Mouse (Mus musculus) limb, embryonic 11.5 days (tissue): ENCODE measurements around the gene Tuba1c. TPM values are rescaled to one million over a fixed set of nuclear protein-coding genes. Genes with fewer than 3 reads are reported as not detected.

Experiments used
- ATAC-seq: fragments of 200-750 bp; cut with Nextera tagmentation; 2 replicates; pipeline ENCODE4 v1.8.0; 2017; ENCODE audit warnings: low read depth; ENCODE audit not compliant: insufficient number of reproducible peaks, low FRiP score, low TSS enrichment
- DNase-seq: peaks from one replicate; pipeline ENCODE4 v3.0.0-alpha.2; 2015; ENCODE audit warnings: low spot score
- H3K27ac ChIP-seq: fragments of 300-500 bp; sonication (generic); replicated peaks from 2 replicates; pipeline ENCODE4 v1.5.1; 2014; ENCODE audit warnings: low read depth, mild to moderate bottlenecking, low read length
- H3K27me3 ChIP-seq: fragments of 300-500 bp; sonication (generic); 2 replicates; pipeline ENCODE4 v1.6.1; 2014; ENCODE audit warnings: mild to moderate bottlenecking, low read length, mixed read lengths; ENCODE audit not compliant: control insufficient read depth, insufficient read depth
- H3K36me3 ChIP-seq: fragments of 300-500 bp; sonication (generic); 2 replicates; pipeline ENCODE4 v1.6.1; 2014; ENCODE audit warnings: mild to moderate bottlenecking, low read length, moderate library complexity, mixed read lengths; ENCODE audit not compliant: control insufficient read depth, insufficient read depth
- H3K4me1 ChIP-seq: fragments of 300-500 bp; sonication (generic); 2 replicates; pipeline ENCODE4 v1.6.1; 2014; ENCODE audit warnings: low read length, mixed read lengths; ENCODE audit not compliant: control insufficient read depth, insufficient read depth
- H3K4me2 ChIP-seq: fragments of 300-500 bp; sonication (generic); 2 replicates; pipeline ENCODE4 v1.6.1; 2014; ENCODE audit warnings: low read depth, mild to moderate bottlenecking, moderate library complexity; ENCODE audit not compliant: severe bottlenecking
- H3K4me3 ChIP-seq: fragments of 300-500 bp; sonication (generic); 2 replicates; pipeline ENCODE4 v1.5.1; 2014; ENCODE audit warnings: low read depth, low read length
- H3K9ac ChIP-seq: fragments of 300-500 bp; sonication (generic); 2 replicates; pipeline ENCODE4 v1.6.1; 2014; ENCODE audit warnings: mild to moderate bottlenecking, low read length
- H3K9me3 ChIP-seq: fragments of 300-500 bp; sonication (generic); 2 replicates; pipeline ENCODE4 v1.6.1; 2016; ENCODE audit warnings: low read length; ENCODE audit not compliant: control insufficient read depth
- WGBS: fragments of 180-500 bp; shearing (Covaris S2); extraction: QIAGEN DNeasy Blood & Tissue Kit; methylation state at CpG from one replicate; pipeline ENCODE4 v1.1.7; 2014; 5-methylcytosine and 5-hydroxymethylcytosine counted together
- polyA plus RNA-seq: library from polyadenylated mRNA; unstranded; fragments of >200 nt; fragmentation: Nextera tagmentation; extraction: Ambion mirVana; gene quantifications from 2 replicates; pipeline ENCODE4 v1.2.1, GENCODE M21; 2014

Gene Tuba1c
- polyA plus RNA-seq, 1 experiment from 2014 or later: 157 TPM

- H3K9me3 ChIP-seq: no peaks in the 10 kb centered on the region
- no peaks in the 10 kb centered on the region for H3K27me3 ChIP-seq
- H3K36me3 ChIP-seq: no peaks in the 10 kb centered on the region
- no peak overlapping the region for H3K4me3 ChIP-seq
- 0 out of 2 replicates have a peak, but pooled peaks cover 4% of the 10 kb centered on the region for H3K4me1 ChIP-seq
- no peak overlapping the region for H3K27ac ChIP-seq
- DNase-seq (no peak), ATAC-seq (no peak)
- no peak overlapping the region for H3K9ac ChIP-seq
- no peak overlapping the region for H3K4me2 ChIP-seq
- 86% methylated on average over 4 of the region's 4 CpGs for WGBS
Observed at GRCm38 (mm10) chr15:99020171-99020570, 9.5 kb upstream of the Tuba1c start.

GRCm38 (mm10) chr15:99021255-99021654 lies 8.4 kb upstream of the Tuba1c start:
- Histone ChIP-seq H3K4me3 (no peak overlapping the region), H3K4me2 (no peak overlapping the region), H3K27me3 (no peaks in the 10 kb centered on the region), H3K9ac (no peak overlapping the region), H3K9me3 (no peaks in the 10 kb centered on the region), H3K27ac (no peak overlapping the region), H3K4me1 (0 out of 2 replicates have a peak, but pooled peaks cover 4% of the 10 kb centered on the region), H3K36me3 (no peaks in the 10 kb centered on the region)
- WGBS: 96% methylated on average over 7 of the region's 7 CpGs
- DNase-seq (no peak), ATAC-seq (no peak)

- peak; percentile 92 for DNase-seq
- H3K9ac ChIP-seq: no peak overlapping the region
- no peak for ATAC-seq
- no peak overlapping the region for H3K27ac ChIP-seq
- no peak overlapping the region for H3K4me2 ChIP-seq
- no peaks in the 10 kb centered on the region for H3K27me3 ChIP-seq
- no peak overlapping the region for H3K4me3 ChIP-seq
- no peaks in the 10 kb centered on the region for H3K9me3 ChIP-seq
- no peaks in the 10 kb centered on the region for H3K36me3 ChIP-seq
- no peaks in the 10 kb centered on the region for H3K4me1 ChIP-seq
- WGBS: 28% methylated on average over 7 of the region's 8 CpGs
Observed at GRCm38 (mm10) chr15:99024668-99025314, 4.9 kb upstream of the Tuba1c start.

- H3K27ac ChIP-seq: no peak overlapping the region
- no peak overlapping the region for H3K4me2 ChIP-seq
- H3K4me3 ChIP-seq: no peak overlapping the region
- ATAC-seq (no peak), DNase-seq (no peak)
- no peaks in the 10 kb centered on the region for H3K9me3 ChIP-seq
- no peak overlapping the region for H3K9ac ChIP-seq
- no peaks in the 10 kb centered on the region for H3K36me3 ChIP-seq
- no peaks in the 10 kb centered on the region for H3K4me1 ChIP-seq
- no peaks in the 10 kb centered on the region for H3K27me3 ChIP-seq
- WGBS: 70% methylated on average over 13 of the region's 13 CpGs
Observed at GRCm38 (mm10) chr15:99025414-99025813, 4.3 kb upstream of the Tuba1c start.

- 65% methylated on average over 4 of the region's 4 CpGs for WGBS
- no peaks in the 10 kb centered on the region for H3K27me3 ChIP-seq
- DNase-seq: peak; percentile 62
Observed at GRCm38 (mm10) chr15:99026259-99026658, 3.4 kb upstream of the Tuba1c start.

GRCm38 (mm10) chr15:99027116-99027515 lies 2.6 kb upstream of the Tuba1c start:
- H3K9me3 ChIP-seq: no peaks in the 10 kb centered on the region
- no peak for ATAC-seq
- H3K4me1 ChIP-seq: peaks cover 1% of the 10 kb centered on the region; the same call in 1 of the 2 replicates
- H3K4me3 ChIP-seq: no peak overlapping the region
- no peak overlapping the region for H3K27ac ChIP-seq
- H3K36me3 ChIP-seq: no peaks in the 10 kb centered on the region
- 75% methylated on average over 5 of the region's 5 CpGs for WGBS
- DNase-seq: no peak
- H3K9ac ChIP-seq: no peak overlapping the region
- no peak overlapping the region for H3K4me2 ChIP-seq
- no peaks in the 10 kb centered on the region for H3K27me3 ChIP-seq

More at GRCm38 (mm10) chr15:99026259-99026658, 3.4 kb upstream of the Tuba1c start:
- Histone ChIP-seq H3K36me3 (no peaks in the 10 kb centered on the region), H3K4me3 (no peak overlapping the region), H3K9me3 (no peaks in the 10 kb centered on the region), H3K9ac (no peak overlapping the region), H3K4me1 (no peaks in the 10 kb centered on the region), H3K4me2 (no peak overlapping the region), H3K27ac (no peak overlapping the region)
- no peak for ATAC-seq

- H3K9ac ChIP-seq: peak overlapping the region; percentile 38
- no peaks in the 10 kb centered on the region for H3K27me3 ChIP-seq
- H3K27ac ChIP-seq: peak overlapping the region; percentile 48; the same call in 1 of the 2 replicates
- no peaks in the 10 kb centered on the region for H3K36me3 ChIP-seq
- peaks cover 8% of the 10 kb centered on the region; the same call in 1 of the 2 replicates for H3K4me1 ChIP-seq
- no peaks in the 10 kb centered on the region for H3K9me3 ChIP-seq
- DNase-seq (no peak), ATAC-seq (0 out of 2 replicates have a peak, but pooled peaks have one; percentile 14)
- H3K4me3 ChIP-seq: peak overlapping the region; percentile 56
- WGBS: 4% methylated on average over 10 of the region's 10 CpGs
- H3K4me2 ChIP-seq: peak overlapping the region; percentile 76
Observed at GRCm38 (mm10) chr15:99028874-99029458, 725 bp upstream of the Tuba1c start.

GRCm38 (mm10) chr15:99030585-99031387 lies 1.1 kb downstream of the Tuba1c start:
- H3K9me3 ChIP-seq: no peaks in the 10 kb centered on the region
- peak overlapping the region; percentile 38 for H3K9ac ChIP-seq
- peaks cover 4% of the 10 kb centered on the region; the same call in 1 of the 2 replicates for H3K36me3 ChIP-seq
- no peak overlapping the region for H3K27ac ChIP-seq
- DNase-seq (peak; percentile 46), ATAC-seq (no peak)
- peaks cover 8% of the 10 kb centered on the region; the same call in 1 of the 2 replicates for H3K4me1 ChIP-seq
- H3K4me3 ChIP-seq: peak overlapping the region; percentile 56
- peak overlapping the region; percentile 76 for H3K4me2 ChIP-seq
- no peaks in the 10 kb centered on the region for H3K27me3 ChIP-seq
- WGBS: 12% methylated on average over 26 of the region's 26 CpGs
